Mouse (Mus musculus): ENCODE results near the gene Abhd6. TPM values are rescaled to one million over a fixed set of nuclear protein-coding genes. Genes with fewer than 3 reads are reported as not detected.

Gene Abhd6
- total and polyA plus RNA-seq, 3 experiments, result not detected

GRCm38 (mm10) chr14:8016951-8017350, 14.2 kb downstream of the Abhd6 start:
- Histone ChIP-seq H3K36me3 (ENCODE audit: control insufficient read depth in 1 of 2, insufficient read depth in 2 of 2, low read length in 2 of 2) (no peaks in the 10 kb centered on the region), H3K27ac (ENCODE audit: control insufficient read depth, low read depth, low read length) (no peak overlapping the region), H3K27me3 (ENCODE audit: control insufficient read depth in 1 of 2, insufficient read depth in 2 of 2, low read length in 2 of 2) (peaks cover 0 to 1% of the 10 kb centered on the region in 2 experiments; a peak in 1 of 4 replicates), H3K79me2 (ENCODE audit: control insufficient read depth, insufficient read depth, low read length, poor library complexity) (no peaks in the 10 kb centered on the region), H3K4me3 (ENCODE audit: control insufficient read depth in 1 of 2, insufficient read depth in 1 of 2, low read depth in 2 of 2, low read length in 2 of 2) (no peak overlapping the region), H3K4me1 (ENCODE audit: control insufficient read depth in 1 of 2, insufficient read depth in 2 of 2, low read length in 2 of 2) (no peaks in the 10 kb centered on the region), H3K9me3 (replicated peaks; ENCODE audit: insufficient read depth, low read length) (no peaks in the 10 kb centered on the region), H3K9ac (ENCODE audit: control insufficient read depth, low read depth, low read length, poor library complexity, severe bottlenecking) (no peak overlapping the region)
- TF ChIP-seq ETS1 (IDR thresholded peaks at IDR 0.05; ENCODE audit: low read depth, low read length) (no peak), KAT2A (conservative IDR thresholded peaks at IDR 0.05; ENCODE audit: low read depth, low read length) (no peak), SMC3 (IDR thresholded peaks at IDR 0.05; ENCODE audit: low read depth, low read length) (no peak), TCF12 (IDR thresholded peaks at IDR 0.05; ENCODE audit: low read depth, low read length) (no peak), JUND (IDR thresholded peaks at IDR 0.05; ENCODE audit: low read depth, low read length) (no peak), ELF1 (IDR thresholded peaks at IDR 0.05; ENCODE audit: low read depth, low read length) (no peak), CTCF (IDR thresholded peaks at IDR 0.05 in 2 of 3, conservative IDR thresholded peaks at IDR 0.05 in 1 of 3; ENCODE audit: control insufficient read depth in 1 of 3, insufficient read depth in 1 of 3, low read depth in 2 of 3, low read length in 3 of 3, poor library complexity in 1 of 3, severe bottlenecking in 1 of 3) (no peak), GATA1 (IDR thresholded peaks at IDR 0.05; ENCODE audit: low read depth, low read length) (no peak), HCFC1 (IDR thresholded peaks at IDR 0.05; ENCODE audit: low read depth, low read length) (no peak), POLR2AphosphoS2 (IDR thresholded peaks at IDR 0.05; ENCODE audit: low read length) (no peak), POLR2AphosphoS5 (IDR thresholded peaks at IDR 0.05; ENCODE audit: borderline replicate concordance, low read depth, low read length) (no peak), RCOR1 (IDR thresholded peaks at IDR 0.05; ENCODE audit: low read depth, low read length) (no peak), BHLHE40 (IDR thresholded peaks at IDR 0.05; ENCODE audit: borderline replicate concordance, low read depth, low read length) (no peak), MAX (IDR thresholded peaks at IDR 0.05; ENCODE audit: low read length) (no peak), TBP (IDR thresholded peaks at IDR 0.05; ENCODE audit: low read depth, low read length) (no peak), MEF2A (IDR thresholded peaks at IDR 0.05; ENCODE audit: extremely low read depth, insufficient replicate concordance, low read depth, low read length, poor library complexity, severe bottlenecking) (no peak), ZNF384 (IDR thresholded peaks at IDR 0.05; ENCODE audit: low read depth, low read length) (no peak), ZC3H11A (IDR thresholded peaks at IDR 0.05; ENCODE audit: low read depth, low read length) (no peak), UBTF (IDR thresholded peaks at IDR 0.05; ENCODE audit: borderline replicate concordance, insufficient read depth, low read depth, low read length) (no peak)
- no peak for DNase-seq (ENCODE audit: low read depth, low spot score)

GRCm38 (mm10) chr14:8020011-8020410, 17.3 kb downstream of the Abhd6 start:
- Histone ChIP-seq H3K36me3 (ENCODE audit: control insufficient read depth in 1 of 2, insufficient read depth in 2 of 2, low read length in 2 of 2) (no peaks in the 10 kb centered on the region), H3K4me3 (ENCODE audit: control insufficient read depth in 1 of 2, insufficient read depth in 1 of 2, low read depth in 2 of 2, low read length in 2 of 2) (no peak overlapping the region), H3K27ac (ENCODE audit: control insufficient read depth, low read depth, low read length) (no peak overlapping the region), H3K9me3 (replicated peaks; ENCODE audit: insufficient read depth, low read length) (no peaks in the 10 kb centered on the region), H3K27me3 (ENCODE audit: control insufficient read depth in 1 of 2, insufficient read depth in 2 of 2, low read length in 2 of 2) (peaks cover 0 to under 1% of the 10 kb centered on the region in 2 experiments; a peak in 2 of 4 replicates), H3K79me2 (ENCODE audit: control insufficient read depth, insufficient read depth, low read length, poor library complexity) (no peaks in the 10 kb centered on the region), H3K4me1 (ENCODE audit: control insufficient read depth in 1 of 2, insufficient read depth in 2 of 2, low read length in 2 of 2) (no peaks in the 10 kb centered on the region), H3K9ac (ENCODE audit: control insufficient read depth, low read depth, low read length, poor library complexity, severe bottlenecking) (no peak overlapping the region)
- no peak for DNase-seq (ENCODE audit: low read depth, low spot score)
- no peak for TF ChIP-seq HCFC1 (IDR thresholded peaks at IDR 0.05; ENCODE audit: low read depth, low read length)
- TF ChIP-seq CHD1 (IDR thresholded peaks at IDR 0.05; ENCODE audit: low read depth, low read length), result no peak
- TF ChIP-seq GATA1 (IDR thresholded peaks at IDR 0.05; ENCODE audit: low read depth, low read length), result no peak
- no peak for TF ChIP-seq TCF12 (IDR thresholded peaks at IDR 0.05; ENCODE audit: low read depth, low read length)
- no peak for TF ChIP-seq ZNF384 (IDR thresholded peaks at IDR 0.05; ENCODE audit: low read depth, low read length)
